Mouse (Mus musculus) liver, postnatal 0 days (tissue): Measurements from ENCODE around the gene Me3. TPM values are rescaled to one million over a fixed set of nuclear protein-coding genes. Genes with fewer than 3 reads are reported as not detected.

Source experiments
- ATAC-seq: fragments of 200-750 bp; cut with Nextera tagmentation; 2 replicates; pipeline ENCODE4 v1.8.0; 2017; ENCODE audit warnings: mild to moderate bottlenecking, moderate library complexity
- DNase-seq: peaks from one replicate; pipeline ENCODE4 v3.0.0-alpha.2; 2016
- H3K27ac ChIP-seq: fragments of 300-500 bp; sonication (generic); 2 replicates; pipeline ENCODE4 v1.5.1; 2014; ENCODE audit warnings: antibody characterized with exemption, moderate library complexity, mild to moderate bottlenecking, low read depth
- H3K27me3 ChIP-seq: fragments of 300-500 bp; sonication (generic); 2 replicates; pipeline ENCODE4 v1.6.1; 2014; ENCODE audit warnings: low read length, control low read depth, mixed read lengths; ENCODE audit not compliant: insufficient read depth
- H3K36me3 ChIP-seq: fragments of 300-500 bp; sonication (generic); replicated peaks from 2 replicates; pipeline ENCODE4 v1.6.1; 2014; ENCODE audit warnings: mild to moderate bottlenecking, control low read depth, low read length, moderate library complexity, mixed read lengths; ENCODE audit not compliant: insufficient read depth
- H3K4me1 ChIP-seq: fragments of 300-500 bp; sonication (generic); 2 replicates; pipeline ENCODE4 v1.6.1; 2014; ENCODE audit warnings: antibody characterized with exemption, mild to moderate bottlenecking, control low read depth; ENCODE audit not compliant: insufficient read depth
- H3K4me2 ChIP-seq: fragments of 300-500 bp; sonication (generic); 2 replicates; pipeline ENCODE4 v1.6.1; 2014; ENCODE audit warnings: low read depth, mild to moderate bottlenecking, low read length, moderate library complexity, mixed read lengths
- H3K4me3 ChIP-seq: fragments of 300-500 bp; sonication (generic); 2 replicates; pipeline ENCODE4 v1.5.1; 2014; ENCODE audit warnings: low read depth, low read length
- H3K9ac ChIP-seq: fragments of 300-500 bp; sonication (generic); replicated peaks from 2 replicates; pipeline ENCODE4 v1.6.1; 2014; ENCODE audit warnings: mild to moderate bottlenecking, moderate library complexity
- H3K9me3 ChIP-seq: fragments of 300-500 bp; sonication (generic); 2 replicates; pipeline ENCODE4 v1.6.1; 2016; ENCODE audit warnings: mild to moderate bottlenecking, control low read depth, low read length, mixed read lengths
- CTCF ChIP-seq: sonication (generic); IDR thresholded peaks from 2 replicates; pipeline ENCODE4 v1.5.1; 2016; ENCODE audit warnings: antibody characterized with exemption, low read depth
- EP300 ChIP-seq: IDR thresholded peaks from 2 replicates; pipeline ENCODE4 v1.6.1; 2016; ENCODE audit warnings: antibody characterized with exemption, low read depth, mild to moderate bottlenecking
- WGBS: fragments of 180-500 bp; shearing (Covaris S2); extraction: QIAGEN DNeasy Blood & Tissue Kit; methylation state at CpG from one replicate; pipeline ENCODE4 v1.1.7; 2014; ENCODE audit not compliant: insufficient replicate concordance; 5-methylcytosine and 5-hydroxymethylcytosine counted together
- polyA plus RNA-seq: library from polyadenylated mRNA; unstranded; fragments of >200 nt; fragmentation: Nextera tagmentation; extraction: Ambion mirVana; gene quantifications from 2 replicates; pipeline ENCODE4 v1.2.1, GENCODE M21; 2015

Me3 gene
- polyA plus RNA-seq, 1 experiment from 2014 or later = 0.34 TPM

DNA sequence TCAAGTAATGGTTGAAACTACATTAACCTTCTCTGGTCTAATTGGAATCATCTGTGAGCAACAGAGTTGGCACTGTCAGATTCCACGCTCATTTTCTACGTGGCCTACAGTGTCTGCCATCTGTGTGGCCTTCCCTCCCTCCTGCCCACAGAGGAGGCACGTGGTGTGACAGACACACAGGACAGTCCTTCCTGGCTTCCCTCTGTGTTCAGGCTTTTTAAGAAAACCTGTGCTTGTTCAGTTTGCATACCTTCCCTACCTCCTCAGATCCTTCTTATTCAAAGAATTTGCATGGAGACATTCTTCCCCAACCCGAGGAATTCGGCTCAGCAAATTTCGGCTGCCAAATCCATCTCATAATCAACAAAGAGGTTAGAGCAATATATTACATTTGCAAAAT lies 137.8 kb downstream of the Me3 start:
- Histone ChIP-seq H3K9me3 (no peaks in the 10 kb centered on the region), H3K9ac (no peak overlapping the region), H3K36me3 (no peaks in the 10 kb centered on the region), H3K27ac (no peak overlapping the region), H3K4me3 (no peak overlapping the region), H3K4me1 (no peaks in the 10 kb centered on the region; the same call in 1 of the 2 replicates), H3K27me3 (no peaks in the 10 kb centered on the region), H3K4me2 (no peak overlapping the region)
- DNase-seq (no peak), ATAC-seq (no peak)
- TF ChIP-seq EP300 (no peak), CTCF (no peak)
- WGBS = 58% methylated on average over 6 of the region's 6 CpGs

DNA sequence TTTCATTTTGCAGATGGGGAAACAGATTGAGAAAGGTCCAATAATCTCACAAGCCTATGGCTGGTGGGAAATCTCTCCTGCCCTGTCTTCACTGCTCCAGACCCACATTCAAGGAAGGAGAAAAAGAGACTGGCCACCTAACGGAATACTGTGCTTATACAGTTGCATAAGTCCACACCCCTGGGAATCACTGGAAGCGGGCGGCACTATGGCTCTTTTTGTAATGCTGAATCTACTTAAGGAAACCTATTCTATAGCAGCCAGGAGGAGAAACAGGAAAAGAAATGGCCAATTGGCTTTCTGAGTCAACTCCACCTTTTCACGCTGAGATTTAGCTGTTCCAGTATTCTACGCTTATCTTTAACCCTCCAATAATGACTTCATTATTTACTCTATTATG lies 140.7 kb downstream of the Me3 start:
- DNase-seq = no peak
- no peaks in the 10 kb centered on the region for H3K36me3 ChIP-seq
- ATAC-seq = no peak
- H3K4me2 ChIP-seq = no peak overlapping the region
- no peaks in the 10 kb centered on the region; the same call in 1 of the 2 replicates for H3K4me1 ChIP-seq
- no peak overlapping the region for H3K27ac ChIP-seq
- H3K9ac ChIP-seq = no peak overlapping the region
- no peak overlapping the region for H3K4me3 ChIP-seq
- H3K27me3 ChIP-seq = 0 out of 2 replicates have a peak, but pooled peaks cover 2% of the 10 kb centered on the region
- no peak for TF ChIP-seq EP300
- TF ChIP-seq CTCF = no peak
- H3K9me3 ChIP-seq = no peaks in the 10 kb centered on the region
- 83% methylated on average over 5 of the region's 5 CpGs for WGBS

- Histone ChIP-seq H3K36me3 (no peaks in the 10 kb centered on the region), H3K27ac (no peak overlapping the region; the same call in 1 of the 2 replicates), H3K9ac (no peak overlapping the region), H3K27me3 (0 out of 2 replicates have a peak, but pooled peaks cover 3% of the 10 kb centered on the region), H3K4me2 (no peak overlapping the region), H3K9me3 (no peaks in the 10 kb centered on the region), H3K4me1 (no peaks in the 10 kb centered on the region; the same call in 1 of the 2 replicates), H3K4me3 (no peak overlapping the region)
- ATAC-seq (peak; percentile 44; the same call in 1 of the 2 replicates), DNase-seq (no peak)
- WGBS = 57% methylated on average over 3 of the region's 3 CpGs
- no peak for TF ChIP-seq EP300
- TF ChIP-seq CTCF = no peak
These were observed 141.2 kb downstream of the Me3 start for GRCm38 (mm10) chr7:89773352-89773921.

DNA sequence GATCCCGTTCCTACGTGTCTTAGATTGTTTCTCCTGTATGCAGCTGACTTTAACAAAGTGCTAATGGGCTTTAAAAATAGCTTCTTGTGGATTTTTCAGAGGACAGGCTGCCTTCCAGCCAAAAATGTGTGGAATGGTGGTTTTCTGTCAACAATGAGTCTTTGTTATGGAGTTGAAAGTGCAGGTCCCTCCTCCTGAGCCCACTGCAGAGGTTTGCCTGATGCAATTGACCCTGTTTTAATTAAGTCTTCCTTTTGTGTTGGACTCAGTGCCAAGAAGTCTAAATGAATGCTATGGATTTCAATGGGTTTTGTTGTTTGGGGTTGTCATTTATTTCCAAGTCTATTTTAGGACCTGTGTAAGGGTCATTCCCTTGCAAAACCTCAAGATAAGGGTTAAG lies 141.7 kb downstream of the Me3 start:
- H3K27ac ChIP-seq = no peak overlapping the region; the same call in 1 of the 2 replicates
- DNase-seq = no peak
- no peak overlapping the region for H3K4me2 ChIP-seq

GRCm38 (mm10) chr7:89775848-89776247 lies 143.7 kb downstream of the Me3 start:
- Histone ChIP-seq H3K9me3 (no peaks in the 10 kb centered on the region), H3K4me3 (no peak overlapping the region), H3K4me2 (no peak overlapping the region), H3K4me1 (no peaks in the 10 kb centered on the region; the same call in 1 of the 2 replicates), H3K36me3 (no peaks in the 10 kb centered on the region), H3K27ac (no peak overlapping the region), H3K27me3 (0 out of 2 replicates have a peak, but pooled peaks cover 3% of the 10 kb centered on the region), H3K9ac (no peak overlapping the region)
- no peak for ATAC-seq
- TF ChIP-seq CTCF (no peak), EP300 (no peak)
- DNase-seq = no peak
- 79% methylated on average over 2 of the region's 2 CpGs for WGBS

More for the DNA sequence above, 141.7 kb downstream of the Me3 start:
- H3K9ac ChIP-seq = no peak overlapping the region
- no peak overlapping the region for H3K4me3 ChIP-seq
- no peaks in the 10 kb centered on the region for H3K36me3 ChIP-seq
- no peaks in the 10 kb centered on the region; the same call in 1 of the 2 replicates for H3K4me1 ChIP-seq
- 32% methylated on average over 2 of the region's 2 CpGs for WGBS
- no peak for ATAC-seq
- H3K27me3 ChIP-seq = 0 out of 2 replicates have a peak, but pooled peaks cover 3% of the 10 kb centered on the region
- no peak for TF ChIP-seq CTCF
- TF ChIP-seq EP300 = no peak
- no peaks in the 10 kb centered on the region for H3K9me3 ChIP-seq

GRCm38 (mm10) chr7:89781391-89781790 lies 149.2 kb downstream of the Me3 start:
- H3K4me3 ChIP-seq = no peak overlapping the region
- H3K4me2 ChIP-seq = no peak overlapping the region
- ATAC-seq = no peak
- 75% methylated on average over 1 of the region's 1 CpGs for WGBS
- DNase-seq = no peak
- no peak overlapping the region for H3K27ac ChIP-seq
- H3K36me3 ChIP-seq = no peaks in the 10 kb centered on the region
- no peak overlapping the region for H3K9ac ChIP-seq
- TF ChIP-seq EP300 = no peak
- no peak for TF ChIP-seq CTCF
- 0 out of 2 replicates have a peak, but pooled peaks cover 3% of the 10 kb centered on the region for H3K27me3 ChIP-seq
- H3K4me1 ChIP-seq = no peaks in the 10 kb centered on the region
- no peaks in the 10 kb centered on the region for H3K9me3 ChIP-seq
